Mouse (Mus musculus) liver, embryonic 14.5 days (tissue): ENCODE measurements at regions not wholly inside any gene's neighbourhood (a gene's known extent, or its start where the extent isn't known, plus 50 kb on each side); places are given as distances from the start of the nearest gene placed in this dataset.
"Not testable (repeated sequence)": the region's sequence is repeated elsewhere in the genome, so short reads cannot be mapped to it uniquely, and the experiment has no call there.

Experiments
- ATAC-seq: fragments of 200-750 bp; cut with Nextera tagmentation; 2 replicates; pipeline ENCODE4 v1.8.0; 2017; ENCODE audit warnings: moderate number of reproducible peaks, mild to moderate bottlenecking, moderate library complexity; ENCODE audit not compliant: insufficient read depth
- DNase-seq, 3 experiments: peaks; one replicate each; pipeline ENCODE4 v3.0.0-alpha.2; 2012 to 2013; ENCODE audit warnings: low read depth in 3 of 3, low spot score in 3 of 3
- H3K27ac ChIP-seq: fragments of 300-500 bp; sonication (generic); 2 replicates; pipeline ENCODE4 v1.5.1; 2014; ENCODE audit warnings: moderate library complexity, mild to moderate bottlenecking, control low read depth, inconsistent platforms
- H3K27me3 ChIP-seq: fragments of 300-500 bp; sonication (generic); 2 replicates; pipeline ENCODE4 v1.6.1; 2014; ENCODE audit warnings: mild to moderate bottlenecking, low read length, moderate library complexity; ENCODE audit not compliant: control insufficient read depth, insufficient read depth
- H3K36me3 ChIP-seq: fragments of 300-500 bp; sonication (generic); replicated peaks from 2 replicates; pipeline ENCODE4 v1.6.1; 2014; ENCODE audit warnings: low read depth; ENCODE audit not compliant: control insufficient read depth, insufficient read depth
- H3K4me1 ChIP-seq, 2 experiments: fragments of 200-500 bp in 1 of 2; fragments of 300-500 bp in 1 of 2; sonication (generic) in 1 of 2; replicated peaks; 2 replicates each; pipeline ENCODE4 v1.6.1; 2012 to 2014; ENCODE audit warnings: antibody characterized with exemption in 1 of 2, inconsistent platforms in 1 of 2, low read length in 1 of 2; ENCODE audit not compliant: control insufficient read depth in 2 of 2, insufficient read depth in 2 of 2
- H3K4me2 ChIP-seq: fragments of 300-500 bp; sonication (generic); 2 replicates; pipeline ENCODE4 v1.6.1; 2014; ENCODE audit warnings: low read depth, mild to moderate bottlenecking, control low read depth, moderate library complexity
- H3K4me3 ChIP-seq, 2 experiments: fragments of 200-500 bp in 1 of 2; fragments of 300-500 bp in 1 of 2; sonication (generic) in 1 of 2; 2 replicates each; pipeline ENCODE4 v1.5.1; 2012 to 2014; ENCODE audit warnings: low read depth in 2 of 2, low read length in 2 of 2, mild to moderate bottlenecking in 2 of 2, control low read depth in 1 of 2, inconsistent platforms in 1 of 2, moderate library complexity in 1 of 2; ENCODE audit not compliant: insufficient read depth in 1 of 2
- H3K9ac ChIP-seq: fragments of 300-500 bp; sonication (generic); replicated peaks from 2 replicates; pipeline ENCODE4 v1.6.1; 2014; ENCODE audit warnings: mild to moderate bottlenecking, control low read depth, moderate library complexity
- H3K9me3 ChIP-seq: fragments of 300-500 bp; sonication (generic); 2 replicates; pipeline ENCODE4 v1.6.1; 2016; ENCODE audit warnings: low read length, mixed read lengths; ENCODE audit not compliant: control insufficient read depth
- CTCF ChIP-seq: IDR thresholded peaks from 2 replicates; pipeline ENCODE4 v1.5.1; 2016; ENCODE audit warnings: antibody characterized with exemption, low read depth, control low read depth
- EP300 ChIP-seq: IDR thresholded peaks from 2 replicates; pipeline ENCODE4 v1.6.1; 2016; ENCODE audit warnings: antibody characterized with exemption, low read depth
- WGBS: fragments of 180-500 bp; shearing (Covaris S2); extraction: QIAGEN DNeasy Blood & Tissue Kit; methylation state at CpG from one replicate; pipeline ENCODE4 v1.1.7; 2014; ENCODE audit not compliant: insufficient replicate concordance; 5-methylcytosine and 5-hydroxymethylcytosine counted together

DNA sequence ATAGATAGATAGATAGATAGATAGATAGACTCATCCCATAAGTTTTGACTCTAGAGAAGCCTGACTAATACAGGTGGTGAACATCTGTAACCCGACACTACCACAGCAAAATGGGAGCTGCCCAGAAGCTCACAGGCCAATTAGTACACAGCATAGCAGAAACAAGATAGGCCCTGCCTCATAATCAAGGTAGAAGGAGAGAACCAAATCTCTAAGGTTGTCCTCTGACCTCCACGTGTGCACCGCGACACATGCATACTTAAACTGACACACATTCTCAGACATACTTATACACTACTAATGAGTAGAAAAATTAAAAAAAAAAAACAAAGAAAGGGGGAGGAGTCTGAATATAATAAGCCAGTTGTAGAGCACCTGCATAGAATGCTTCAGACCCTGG lies 151.2 kb upstream of the Pkdcc start:
- TF ChIP-seq CTCF (no peak), EP300 (no peak)
- Histone ChIP-seq H3K27me3 (no peaks in the 10 kb centered on the region), H3K4me1 (no peaks in the 10 kb centered on the region), H3K36me3 (no peaks in the 10 kb centered on the region), H3K9me3 (no peaks in the 10 kb centered on the region), H3K27ac (no peak overlapping the region), H3K4me2 (no peak overlapping the region), H3K9ac (no peak overlapping the region), H3K4me3 (no peak overlapping the region)
- DNase-seq: no peak
- 38% methylated on average over 4 of the region's 4 CpGs for WGBS
- no peak for ATAC-seq

DNA sequence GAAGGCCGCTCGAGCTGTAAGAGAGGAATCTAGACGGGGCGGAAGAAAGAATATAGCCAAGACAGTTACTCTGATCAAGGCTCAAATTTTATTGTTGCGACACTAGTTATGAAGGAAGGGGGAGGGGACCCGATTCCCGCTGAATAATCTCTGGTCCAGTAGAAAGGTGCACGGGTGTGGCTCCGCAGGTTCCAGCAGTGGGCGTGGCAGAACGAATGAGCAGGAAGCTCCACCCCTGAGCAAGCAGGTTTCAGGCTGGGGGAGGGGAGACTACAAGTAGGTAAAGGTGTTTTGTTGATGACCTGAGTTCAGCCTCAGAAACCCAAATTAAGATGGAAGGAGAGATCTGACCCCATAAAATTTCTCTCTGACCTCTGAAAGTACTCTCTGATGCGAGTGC lies 150.7 kb upstream of the Pkdcc start:
- not testable (repeated sequence) for H3K9me3 ChIP-seq, H3K4me1 ChIP-seq, H3K9ac ChIP-seq, H3K4me3 ChIP-seq, H3K4me2 ChIP-seq, H3K36me3 ChIP-seq, H3K27me3 ChIP-seq, H3K27ac ChIP-seq, ATAC-seq, DNase-seq
- 28% methylated on average over 12 of the region's 12 CpGs for WGBS

DNA sequence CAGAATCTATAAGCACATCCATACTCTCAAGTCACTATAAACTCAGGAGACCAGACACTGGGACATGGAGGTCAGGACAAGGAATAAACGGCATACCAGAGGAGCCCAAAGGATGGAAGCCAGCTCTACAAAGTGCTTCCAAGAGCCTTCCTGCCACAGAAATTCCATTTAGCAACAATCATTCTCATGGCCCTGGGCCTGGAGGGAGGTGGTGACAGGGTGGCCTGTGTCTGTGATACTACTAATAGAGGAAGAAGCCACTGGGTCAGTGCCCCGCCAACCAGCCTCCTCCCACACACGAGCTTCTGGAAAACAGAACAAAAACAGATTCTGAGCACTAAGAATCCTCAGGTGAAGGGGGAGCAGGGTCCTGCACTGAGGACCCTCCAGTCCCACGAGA lies 145.8 kb upstream of the Pkdcc start:
- DNase-seq (no peak), ATAC-seq (no peak)
- Histone ChIP-seq H3K9me3 (no peaks in the 10 kb centered on the region), H3K4me3 (no peak overlapping the region), H3K4me2 (no peak overlapping the region), H3K27me3 (no peaks in the 10 kb centered on the region), H3K4me1 (no peaks in the 10 kb centered on the region), H3K36me3 (no peaks in the 10 kb centered on the region), H3K9ac (no peak overlapping the region), H3K27ac (no peak overlapping the region)
- no peak for TF ChIP-seq EP300
- no peak for TF ChIP-seq CTCF
- WGBS: 40% methylated on average over 4 of the region's 4 CpGs

DNA sequence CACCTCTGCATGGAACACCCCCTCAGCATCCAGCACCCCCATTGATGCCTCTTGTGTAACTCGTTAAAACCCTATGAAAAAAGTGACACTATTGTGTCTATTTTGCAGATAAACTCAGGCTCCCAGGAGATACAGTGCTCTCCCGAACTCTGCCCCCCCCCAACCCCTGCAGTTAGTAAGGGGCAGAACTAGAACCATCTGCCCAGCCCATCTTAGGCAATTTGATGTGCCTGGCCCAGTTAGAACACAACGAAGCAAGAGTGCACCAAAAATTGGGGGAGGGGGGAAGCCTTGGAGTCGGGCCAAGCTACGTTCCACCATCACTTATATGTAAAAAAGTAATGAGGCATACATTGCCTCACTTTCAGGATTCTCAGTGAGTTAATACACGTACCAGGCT lies 143.3 kb upstream of the Pkdcc start:
- WGBS: 56% methylated on average over 6 of the region's 6 CpGs
- ATAC-seq (no peak), DNase-seq (no peak)
- H3K4me3 ChIP-seq: no peak overlapping the region
- H3K4me1 ChIP-seq: no peaks in the 10 kb centered on the region
- H3K27ac ChIP-seq: no peak overlapping the region
- no peaks in the 10 kb centered on the region for H3K9me3 ChIP-seq
- H3K27me3 ChIP-seq: no peaks in the 10 kb centered on the region
- H3K36me3 ChIP-seq: no peaks in the 10 kb centered on the region
- H3K9ac ChIP-seq: no peak overlapping the region
- TF ChIP-seq CTCF (no peak), EP300 (no peak)
- no peak overlapping the region for H3K4me2 ChIP-seq

DNA sequence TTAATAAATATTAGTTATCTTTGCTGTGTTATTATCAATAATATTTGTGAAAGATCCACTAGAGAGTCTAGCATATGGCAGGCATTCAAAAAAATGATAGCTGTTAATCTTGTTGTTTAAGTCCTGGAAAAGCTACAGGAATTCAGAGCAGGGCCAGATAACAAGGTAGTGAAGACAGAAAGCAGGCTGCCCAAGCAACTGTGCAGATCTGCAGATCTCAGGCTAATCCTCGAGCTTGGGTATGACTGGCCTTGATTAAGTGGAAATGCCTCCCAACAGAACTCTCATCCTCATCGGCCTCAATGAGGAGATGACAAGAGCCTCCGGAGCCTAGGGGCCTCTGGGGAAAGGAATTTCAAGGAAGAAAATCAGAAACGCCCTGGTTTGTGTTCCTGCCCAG lies 142.9 kb upstream of the Pkdcc start:
- DNase-seq (no peak), ATAC-seq (no peak)
- no peaks in the 10 kb centered on the region for H3K27me3 ChIP-seq
- no peak overlapping the region for H3K27ac ChIP-seq
- no peaks in the 10 kb centered on the region for H3K4me1 ChIP-seq
- H3K4me2 ChIP-seq: no peak overlapping the region
- H3K9me3 ChIP-seq: no peaks in the 10 kb centered on the region
- H3K36me3 ChIP-seq: no peaks in the 10 kb centered on the region
- H3K4me3 ChIP-seq: no peak overlapping the region
- WGBS: 57% methylated on average over 4 of the region's 4 CpGs
- no peak overlapping the region for H3K9ac ChIP-seq
- no peak for TF ChIP-seq EP300
- TF ChIP-seq CTCF: no peak

DNA sequence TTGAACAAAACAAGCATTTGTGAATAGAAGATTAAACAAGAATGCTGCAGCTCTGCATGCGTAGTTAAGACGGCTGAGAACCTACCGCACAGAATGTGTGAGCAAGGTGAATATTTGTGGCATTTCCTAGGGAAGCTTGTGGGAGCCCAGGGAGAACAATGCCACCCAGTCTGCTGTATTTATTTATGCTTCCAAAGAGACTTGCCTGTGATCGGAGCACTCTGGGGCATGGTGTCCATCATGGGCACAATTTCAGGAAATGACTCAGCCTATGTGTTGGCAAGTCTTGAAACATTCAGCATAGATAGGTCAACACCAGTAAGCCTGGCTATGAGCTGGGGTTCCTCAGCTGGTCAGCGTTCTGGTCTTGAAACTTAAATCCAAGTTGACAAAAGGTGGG lies 140.2 kb upstream of the Pkdcc start:
- ATAC-seq: no peak
- WGBS: 33% methylated on average over 5 of the region's 5 CpGs
- H3K27me3 ChIP-seq: no peaks in the 10 kb centered on the region
- no peak for DNase-seq
- H3K9me3 ChIP-seq: no peaks in the 10 kb centered on the region
- H3K9ac ChIP-seq: no peak overlapping the region
- H3K36me3 ChIP-seq: no peaks in the 10 kb centered on the region
- no peak for TF ChIP-seq EP300
- TF ChIP-seq CTCF: no peak
- no peak overlapping the region for H3K27ac ChIP-seq
- H3K4me3 ChIP-seq: no peak overlapping the region
- 0 out of 4 replicates have a peak, but pooled peaks cover 0 to 2% of the 10 kb centered on the region in 2 experiments for H3K4me1 ChIP-seq
- H3K4me2 ChIP-seq: no peak overlapping the region
